Mouse (Mus musculus): ENCODE data around the gene Nova1. TPM values are rescaled to one million over a fixed set of nuclear protein-coding genes. Genes with fewer than 3 reads are reported as not detected.

Gene Nova1
- polyA plus RNA-seq, 1 experiment from 2014 or later, result 46.2 TPM

- Histone ChIP-seq H3K9ac (no peak overlapping the region), H3K4me2 (replicated peaks) (no peak overlapping the region), H3K36me3 (no peaks in the 10 kb centered on the region), H3K4me1 (no peaks in the 10 kb centered on the region), H3K27ac (no peak overlapping the region), H3K4me3 (no peak overlapping the region), H3K27me3 (no peaks in the 10 kb centered on the region), H3K9me3 (replicated peaks) (no peaks in the 10 kb centered on the region)
- no peak for ATAC-seq (ENCODE audit: low FRiP score)
- 74% methylated on average over 7 of the region's 7 CpGs for WGBS
Observed at GRCm38 (mm10) chr12:46759450-46759849, 59.3 kb downstream of the Nova1 start.

- 40% methylated on average over 4 of the region's 4 CpGs for WGBS
- Histone ChIP-seq H3K36me3 (no peaks in the 10 kb centered on the region), H3K9ac (no peak overlapping the region), H3K9me3 (replicated peaks) (no peaks in the 10 kb centered on the region), H3K4me3 (no peak overlapping the region), H3K4me2 (replicated peaks) (no peak overlapping the region), H3K4me1 (no peaks in the 10 kb centered on the region), H3K27me3 (no peaks in the 10 kb centered on the region), H3K27ac (no peak overlapping the region)
- ATAC-seq (ENCODE audit: low FRiP score), result no peak
Observed at GRCm38 (mm10) chr12:46754325-46754848, 64.3 kb downstream of the Nova1 start.

- no peak overlapping the region for H3K9ac ChIP-seq
- WGBS, result 78% methylated on average over 3 of the region's 3 CpGs
Observed at GRCm38 (mm10) chr12:46753096-46753495, 65.6 kb downstream of the Nova1 start.

GRCm38 (mm10) chr12:46733261-46733660, 85.5 kb downstream of the Nova1 start:
- no peak overlapping the region for H3K4me3 ChIP-seq
- no peak overlapping the region for H3K4me2 ChIP-seq (replicated peaks)
- H3K36me3 ChIP-seq, result no peaks in the 10 kb centered on the region
- H3K27me3 ChIP-seq, result no peaks in the 10 kb centered on the region
- no peaks in the 10 kb centered on the region for H3K9me3 ChIP-seq (replicated peaks)
- ATAC-seq (ENCODE audit: low FRiP score), result no peak
- no peak overlapping the region for H3K27ac ChIP-seq
- no peak overlapping the region for H3K9ac ChIP-seq
- no peaks in the 10 kb centered on the region for H3K4me1 ChIP-seq

More at GRCm38 (mm10) chr12:46753096-46753495, 65.6 kb downstream of the Nova1 start:
- Histone ChIP-seq H3K4me2 (replicated peaks) (no peak overlapping the region), H3K36me3 (no peaks in the 10 kb centered on the region), H3K27ac (no peak overlapping the region), H3K27me3 (no peaks in the 10 kb centered on the region), H3K9me3 (replicated peaks) (no peaks in the 10 kb centered on the region), H3K4me3 (no peak overlapping the region), H3K4me1 (no peaks in the 10 kb centered on the region)
- ATAC-seq (ENCODE audit: low FRiP score), result no peak

- ATAC-seq (ENCODE audit: low FRiP score), result no peak
- Histone ChIP-seq H3K27me3 (no peaks in the 10 kb centered on the region), H3K4me2 (replicated peaks) (no peak overlapping the region), H3K36me3 (no peaks in the 10 kb centered on the region), H3K4me1 (no peaks in the 10 kb centered on the region), H3K9me3 (replicated peaks) (no peaks in the 10 kb centered on the region), H3K27ac (no peak overlapping the region), H3K9ac (no peak overlapping the region), H3K4me3 (no peak overlapping the region)
- 85% methylated on average over 1 of the region's 1 CpGs for WGBS
Observed at GRCm38 (mm10) chr12:46731943-46732342, 86.8 kb downstream of the Nova1 start.

GRCm38 (mm10) chr12:46721914-46722313, 96.8 kb downstream of the Nova1 start:
- Histone ChIP-seq H3K4me3 (no peak overlapping the region), H3K4me2 (replicated peaks) (no peak overlapping the region), H3K4me1 (peaks cover 6% of the 10 kb centered on the region; the same call in 1 of the 2 replicates), H3K9ac (no peak overlapping the region), H3K27me3 (no peaks in the 10 kb centered on the region), H3K36me3 (no peaks in the 10 kb centered on the region), H3K9me3 (replicated peaks) (no peaks in the 10 kb centered on the region), H3K27ac (no peak overlapping the region)
- peak; percentile 46 for ATAC-seq (ENCODE audit: low FRiP score)
- 56% methylated on average over 8 of the region's 8 CpGs for WGBS

GRCm38 (mm10) chr12:46719076-46719475, 99.7 kb downstream of the Nova1 start:
- no peak overlapping the region for H3K9ac ChIP-seq
- no peak for ATAC-seq (ENCODE audit: low FRiP score)
- H3K9me3 ChIP-seq (replicated peaks), result no peaks in the 10 kb centered on the region
- 91% methylated on average over 4 of the region's 4 CpGs for WGBS
- no peaks in the 10 kb centered on the region for H3K36me3 ChIP-seq
- H3K4me2 ChIP-seq (replicated peaks), result no peak overlapping the region
- peaks cover 6% of the 10 kb centered on the region; the same call in 1 of the 2 replicates for H3K4me1 ChIP-seq
- no peaks in the 10 kb centered on the region for H3K27me3 ChIP-seq
- H3K4me3 ChIP-seq, result no peak overlapping the region
- no peak overlapping the region for H3K27ac ChIP-seq

GRCm38 (mm10) chr12:46710094-46710493, 108.6 kb downstream of the Nova1 start:
- no peak for ATAC-seq (ENCODE audit: low FRiP score)
- Histone ChIP-seq H3K4me3 (no peak overlapping the region), H3K9ac (no peak overlapping the region), H3K36me3 (peaks cover 9% of the 10 kb centered on the region; the same call in 1 of the 2 replicates), H3K27me3 (no peaks in the 10 kb centered on the region), H3K4me1 (no peaks in the 10 kb centered on the region), H3K27ac (no peak overlapping the region), H3K4me2 (replicated peaks) (no peak overlapping the region), H3K9me3 (replicated peaks) (no peaks in the 10 kb centered on the region)
- 78% methylated on average over 2 of the region's 2 CpGs for WGBS

- H3K27me3 ChIP-seq, result no peaks in the 10 kb centered on the region
- 87% methylated on average over 7 of the region's 7 CpGs for WGBS
- H3K9me3 ChIP-seq (replicated peaks), result no peaks in the 10 kb centered on the region
- peaks cover 9% of the 10 kb centered on the region; the same call in 1 of the 2 replicates for H3K36me3 ChIP-seq
- no peaks in the 10 kb centered on the region for H3K4me1 ChIP-seq
- no peak overlapping the region for H3K27ac ChIP-seq
- H3K4me2 ChIP-seq (replicated peaks), result no peak overlapping the region
- no peak for ATAC-seq (ENCODE audit: low FRiP score)
- no peak overlapping the region for H3K9ac ChIP-seq
- H3K4me3 ChIP-seq, result no peak overlapping the region
Observed at GRCm38 (mm10) chr12:46709475-46709874, 109.3 kb downstream of the Nova1 start.

GRCm38 (mm10) chr12:46700202-46700601, 118.5 kb downstream of the Nova1 start:
- WGBS, result 82% methylated on average over 8 of the region's 8 CpGs
- Histone ChIP-seq H3K36me3 (peaks cover 5% of the 10 kb centered on the region; the same call in 1 of the 2 replicates), H3K9me3 (replicated peaks) (no peaks in the 10 kb centered on the region), H3K27ac (no peak overlapping the region), H3K4me2 (replicated peaks) (no peak overlapping the region), H3K9ac (no peak overlapping the region), H3K4me3 (no peak overlapping the region), H3K4me1 (no peaks in the 10 kb centered on the region), H3K27me3 (no peaks in the 10 kb centered on the region)
- no peak for ATAC-seq (ENCODE audit: low FRiP score)

GRCm38 (mm10) chr12:46676341-46676740, 142.4 kb downstream of the Nova1 start:
- Histone ChIP-seq H3K27ac (no peak overlapping the region), H3K27me3 (no peaks in the 10 kb centered on the region), H3K36me3 (no peaks in the 10 kb centered on the region), H3K9me3 (replicated peaks) (no peaks in the 10 kb centered on the region), H3K4me3 (no peak overlapping the region), H3K4me1 (no peaks in the 10 kb centered on the region), H3K9ac (no peak overlapping the region), H3K4me2 (replicated peaks) (no peak overlapping the region)
- 85% methylated on average over 2 of the region's 2 CpGs for WGBS
- no peak for ATAC-seq (ENCODE audit: low FRiP score)

- H3K4me3 ChIP-seq, result no peak overlapping the region
- no peak overlapping the region for H3K4me2 ChIP-seq (replicated peaks)
- 56% methylated on average over 2 of the region's 2 CpGs for WGBS
- no peak for ATAC-seq (ENCODE audit: low FRiP score)
- no peaks in the 10 kb centered on the region for H3K4me1 ChIP-seq
- H3K9ac ChIP-seq, result no peak overlapping the region
- H3K36me3 ChIP-seq, result no peaks in the 10 kb centered on the region
- H3K9me3 ChIP-seq (replicated peaks), result no peaks in the 10 kb centered on the region
- H3K27ac ChIP-seq, result no peak overlapping the region
- H3K27me3 ChIP-seq, result no peaks in the 10 kb centered on the region
Observed at GRCm38 (mm10) chr12:46666706-46667105, 152.0 kb downstream of the Nova1 start.

- peak overlapping the region; percentile 55; the same call in 1 of the 2 replicates for H3K27ac ChIP-seq
- H3K4me1 ChIP-seq, result peaks cover 13% of the 10 kb centered on the region
- WGBS, result 65% methylated on average over 5 of the region's 5 CpGs
- no peak overlapping the region for H3K9ac ChIP-seq
- ATAC-seq (ENCODE audit: low FRiP score), result peak; percentile 64
- no peaks in the 10 kb centered on the region for H3K9me3 ChIP-seq (replicated peaks)
- H3K27me3 ChIP-seq, result no peaks in the 10 kb centered on the region
- no peak overlapping the region for H3K4me2 ChIP-seq (replicated peaks)
- H3K4me3 ChIP-seq, result no peak overlapping the region
- no peaks in the 10 kb centered on the region for H3K36me3 ChIP-seq
Observed at GRCm38 (mm10) chr12:46646139-46646611, 172.6 kb downstream of the Nova1 start.
